Mouse (Mus musculus) megakaryocyte, embryonic 14.5 days (primary cell): ENCODE results near the gene Map3k20.

Experiments used
- FLI1 ChIP-seq: IDR thresholded peaks from 2 replicates; pipeline ENCODE4 v1.6.1; 2012; ENCODE audit warnings: low read length, inconsistent platforms, mixed read lengths
- GATA1 ChIP-seq: IDR thresholded peaks from 3 replicates; pipeline ENCODE4 v1.6.1; 2012; ENCODE audit warnings: mixed read lengths, low read length, inconsistent platforms, borderline replicate concordance

- TF ChIP-seq GATA1 (no peak), FLI1 (no peak)
Measured at GRCm38 (mm10) chr2:72361572-72361971, 76.1 kb downstream of the Map3k20 start.
